Mouse (Mus musculus) urinary bladder, postnatal 25 days (tissue): ENCODE results near the gene Epb41.
A peak's percentile ranks its signal among the peaks of the same experiment; 100 is the strongest.

Experiments used
- DNase-seq: peaks from one replicate; pipeline ENCODE4 v3.0.0; 2022; ENCODE audit warnings: low spot score

The Epb41 gene

DNA sequence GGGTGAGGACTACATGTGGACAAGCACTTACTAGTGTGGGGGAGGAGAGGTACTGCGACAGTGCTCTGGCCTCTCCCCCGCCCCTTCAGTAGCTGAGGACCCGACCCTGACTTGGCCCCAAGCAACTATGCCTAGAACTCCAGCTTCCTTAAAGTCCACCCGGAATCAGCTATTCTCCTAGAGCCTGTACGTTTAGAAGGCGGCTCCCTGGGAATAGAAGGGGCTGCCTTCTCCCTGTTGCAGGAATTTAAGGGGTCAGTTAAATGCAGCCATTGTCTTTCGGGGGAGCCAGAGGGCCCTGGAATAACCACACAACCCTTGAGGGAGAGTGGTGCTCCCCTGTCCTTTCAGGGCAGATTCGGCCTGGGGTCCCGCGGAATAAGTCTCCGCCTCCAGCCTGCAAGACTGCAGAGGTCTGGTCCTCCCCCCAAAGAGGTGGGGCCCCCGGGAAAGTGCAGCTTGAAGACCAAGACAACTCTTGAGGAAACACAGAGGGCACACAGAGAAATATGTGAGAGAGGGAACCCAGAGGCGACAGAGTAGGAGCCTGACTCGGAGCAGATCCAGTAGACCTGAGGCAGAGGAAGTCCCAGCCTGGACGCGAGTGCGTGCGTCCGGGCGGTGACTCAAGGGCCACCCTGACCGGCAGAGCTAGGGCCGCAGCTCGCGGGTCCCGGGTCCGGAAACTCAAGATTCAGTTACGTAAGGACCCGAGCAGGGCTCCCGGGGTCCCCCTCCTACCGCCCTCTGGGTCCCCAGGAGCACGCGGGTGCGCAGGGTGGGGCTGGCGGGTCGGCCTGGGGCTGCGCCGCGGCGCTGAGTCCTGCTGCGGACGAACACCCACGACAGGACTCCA lies 816 bp downstream of the Epb41 start, which contains the start of gene Gm10300:
Gene Gm10300 (plus strand): TSS at position 621 of the 856 bp plus-strand sequence.
- peak; percentile 46 for DNase-seq

DNA sequence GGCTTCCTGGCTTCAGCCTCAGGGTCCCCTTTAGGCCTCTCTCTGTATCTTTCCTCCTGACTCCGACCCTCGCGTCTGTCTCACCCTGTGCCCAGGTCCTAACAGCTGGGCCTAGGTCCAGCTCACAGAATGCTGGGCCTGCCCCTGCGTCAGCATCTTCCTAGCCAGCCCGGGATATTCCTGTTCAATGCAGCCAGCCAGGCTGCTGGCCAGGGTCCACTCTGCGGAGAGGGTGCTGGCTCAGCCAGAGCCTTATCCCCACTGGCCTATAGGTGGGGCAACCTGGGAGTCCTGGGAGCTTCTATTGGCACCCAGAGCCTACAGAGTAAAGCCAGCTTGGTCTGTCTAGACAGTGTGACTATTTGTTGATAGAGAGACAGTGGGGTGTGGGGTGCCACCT lies 2.2 kb downstream of the Epb41 start:
- DNase-seq: no peak

DNA sequence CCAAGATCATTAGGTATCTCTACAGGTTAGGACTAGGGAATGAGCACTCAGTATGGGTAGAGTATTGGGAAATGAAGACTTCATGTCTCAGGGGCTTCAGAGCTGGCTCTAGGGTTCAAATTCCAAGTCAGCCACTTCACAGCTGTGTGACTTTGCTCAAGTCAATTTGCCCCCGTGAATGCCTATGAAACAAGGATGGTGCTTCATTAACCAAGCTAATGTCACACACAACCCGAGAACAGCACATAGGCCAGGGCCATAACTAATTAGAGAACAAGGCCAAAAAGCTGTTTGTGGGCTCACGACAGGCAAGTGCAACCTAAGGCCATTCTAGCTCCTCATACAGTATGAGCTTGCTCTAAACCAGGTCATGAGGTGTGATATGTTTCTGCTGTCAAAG lies 3.0 kb downstream of the Epb41 start:
- DNase-seq: no peak

DNA sequence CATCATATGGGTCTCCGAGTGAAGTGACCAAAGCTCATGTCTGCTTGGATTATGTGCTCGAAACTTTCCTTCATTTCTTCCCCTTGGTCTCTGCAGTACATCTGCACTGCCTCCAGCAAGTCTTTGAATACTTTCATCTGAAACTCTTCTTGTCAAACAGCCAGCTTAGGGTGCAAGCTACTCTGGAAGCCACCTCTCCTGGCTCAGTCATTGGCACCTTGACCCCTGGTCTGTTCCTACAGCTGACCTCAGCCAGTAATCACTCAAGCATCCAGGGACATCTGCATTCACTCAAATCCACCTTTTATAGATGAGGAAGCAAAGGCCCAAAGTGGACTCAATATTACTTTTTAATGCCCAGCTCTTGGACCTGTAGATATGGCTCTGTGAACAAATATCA lies 3.4 kb downstream of the Epb41 start:
- no peak for DNase-seq

DNA sequence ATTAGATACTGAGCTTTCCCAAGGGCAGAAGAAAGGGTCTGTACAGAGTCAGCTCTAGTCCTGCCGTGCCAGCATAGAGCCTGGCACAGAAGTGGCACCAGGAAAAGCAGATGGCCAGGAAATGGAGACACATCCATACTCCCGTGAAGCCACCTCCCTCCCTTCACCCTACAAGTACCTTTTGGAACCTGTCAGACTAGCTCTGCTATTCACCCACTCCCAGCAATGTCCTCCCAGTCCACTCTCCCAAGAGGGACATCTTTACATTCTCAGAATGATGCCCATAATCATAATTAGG lies 7.2 kb downstream of the Epb41 start:
- no peak for DNase-seq

DNA sequence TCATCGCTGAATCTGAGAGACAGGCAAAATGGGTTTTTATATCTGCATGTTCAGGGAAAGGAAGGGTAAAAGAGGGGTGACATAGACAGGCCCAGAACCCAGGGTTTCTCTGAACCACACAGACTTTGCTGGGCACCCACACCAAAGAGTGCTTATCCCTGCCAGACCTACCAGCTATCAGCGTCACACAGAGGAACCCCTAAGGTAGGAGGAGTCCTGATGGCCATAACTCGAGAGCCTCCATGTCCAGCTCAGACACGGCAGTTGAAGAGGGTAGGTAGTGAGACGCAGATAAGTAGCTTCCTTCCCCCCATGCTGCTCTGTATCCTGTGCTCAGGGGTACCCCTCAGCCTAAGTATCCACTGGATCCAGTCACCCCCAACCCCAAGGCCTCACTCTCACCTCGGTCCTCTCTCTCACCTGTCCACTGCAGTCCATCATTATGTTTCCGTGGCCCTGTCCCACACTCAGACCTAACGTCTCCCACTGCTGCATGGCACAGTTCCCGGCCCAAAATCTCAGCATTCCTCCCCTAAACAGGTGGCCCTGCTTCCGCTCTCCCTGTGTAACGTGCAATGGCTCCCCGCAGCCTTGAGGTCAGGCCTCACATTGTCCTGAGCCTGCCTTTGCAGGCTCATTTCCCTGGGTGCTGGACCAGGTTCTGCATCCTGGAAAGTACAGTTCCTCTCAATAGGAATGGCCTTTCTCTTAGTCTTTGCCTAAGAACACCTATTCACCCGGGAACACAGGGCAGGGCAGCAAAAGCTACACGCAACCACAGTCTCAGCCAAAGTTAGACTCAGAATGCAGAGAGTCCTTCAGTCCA lies 7.8 kb downstream of the Epb41 start:
- no peak for DNase-seq

DNA sequence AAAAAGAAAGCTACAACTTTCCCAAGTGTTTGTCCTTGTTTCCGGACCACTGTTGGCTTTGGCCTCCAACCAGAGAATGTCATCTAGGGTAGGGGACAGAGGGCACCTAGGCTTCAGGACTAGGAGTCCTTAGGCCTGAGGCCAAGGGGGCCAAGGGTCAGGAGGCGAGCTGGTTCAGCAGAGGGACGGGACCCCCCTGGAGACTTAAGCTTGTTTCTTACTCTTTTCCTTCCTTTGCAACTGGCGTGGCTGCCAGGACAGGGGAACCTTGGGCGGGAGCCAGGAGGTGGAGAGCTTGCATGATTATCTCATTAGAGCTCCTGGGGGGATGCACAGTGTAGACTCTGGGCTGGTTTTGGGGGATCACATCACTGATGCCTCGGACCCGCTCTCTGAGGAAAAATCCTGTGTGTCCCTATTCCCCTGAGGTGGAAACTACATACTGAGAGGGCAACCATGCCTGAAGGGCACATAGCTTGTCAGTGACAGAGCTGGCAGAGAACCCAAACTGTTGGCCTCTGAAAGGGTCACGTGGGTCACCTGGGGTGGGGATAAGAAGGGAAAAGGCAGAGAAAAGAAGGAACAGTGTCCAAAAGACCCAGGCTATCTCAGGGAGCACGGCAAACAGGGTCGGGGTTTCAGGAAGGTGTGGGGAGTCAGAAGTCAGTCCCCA lies 8.9 kb downstream of the Epb41 start:
- DNase-seq: no peak

DNA sequence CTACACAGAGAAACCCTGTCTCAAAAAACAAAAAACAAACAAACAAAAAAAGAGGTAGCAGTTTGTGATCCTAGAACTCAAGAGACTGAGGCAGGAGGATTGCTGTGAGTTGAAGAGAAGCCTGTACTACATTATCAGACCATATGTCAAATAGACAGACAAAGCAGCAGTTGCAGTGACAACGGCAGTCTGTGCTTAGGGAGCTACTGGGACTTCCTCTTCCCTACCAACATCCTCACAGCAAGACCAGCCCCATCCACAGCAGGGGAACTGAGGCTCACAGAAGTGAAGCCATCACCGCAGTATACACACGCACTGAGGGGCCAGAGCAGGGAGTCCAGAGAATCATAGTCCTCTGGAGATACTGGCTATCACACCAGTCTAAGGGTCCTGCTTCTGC lies 9.5 kb downstream of the Epb41 start:
- DNase-seq: no peak

DNA sequence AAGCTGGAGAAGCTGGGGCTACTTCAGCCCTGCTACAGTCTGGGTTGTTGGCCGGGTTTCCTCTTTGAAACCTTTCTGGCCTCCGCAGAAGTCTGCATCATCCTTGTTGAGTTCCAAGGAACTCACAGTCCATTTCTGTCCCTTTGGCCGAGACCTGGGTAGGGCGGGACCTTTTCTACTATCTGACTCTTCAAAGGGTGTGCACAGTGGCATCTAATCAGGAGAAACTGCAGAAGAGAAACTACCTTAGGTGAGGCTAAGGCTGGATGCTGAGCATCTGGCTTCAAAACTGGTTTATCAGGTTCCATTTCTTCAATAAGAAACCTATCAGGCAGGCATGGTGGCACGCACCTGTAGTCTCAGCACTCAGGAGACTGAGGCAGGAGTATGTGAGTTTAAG lies 10.6 kb downstream of the Epb41 start:
- DNase-seq: no peak

DNA sequence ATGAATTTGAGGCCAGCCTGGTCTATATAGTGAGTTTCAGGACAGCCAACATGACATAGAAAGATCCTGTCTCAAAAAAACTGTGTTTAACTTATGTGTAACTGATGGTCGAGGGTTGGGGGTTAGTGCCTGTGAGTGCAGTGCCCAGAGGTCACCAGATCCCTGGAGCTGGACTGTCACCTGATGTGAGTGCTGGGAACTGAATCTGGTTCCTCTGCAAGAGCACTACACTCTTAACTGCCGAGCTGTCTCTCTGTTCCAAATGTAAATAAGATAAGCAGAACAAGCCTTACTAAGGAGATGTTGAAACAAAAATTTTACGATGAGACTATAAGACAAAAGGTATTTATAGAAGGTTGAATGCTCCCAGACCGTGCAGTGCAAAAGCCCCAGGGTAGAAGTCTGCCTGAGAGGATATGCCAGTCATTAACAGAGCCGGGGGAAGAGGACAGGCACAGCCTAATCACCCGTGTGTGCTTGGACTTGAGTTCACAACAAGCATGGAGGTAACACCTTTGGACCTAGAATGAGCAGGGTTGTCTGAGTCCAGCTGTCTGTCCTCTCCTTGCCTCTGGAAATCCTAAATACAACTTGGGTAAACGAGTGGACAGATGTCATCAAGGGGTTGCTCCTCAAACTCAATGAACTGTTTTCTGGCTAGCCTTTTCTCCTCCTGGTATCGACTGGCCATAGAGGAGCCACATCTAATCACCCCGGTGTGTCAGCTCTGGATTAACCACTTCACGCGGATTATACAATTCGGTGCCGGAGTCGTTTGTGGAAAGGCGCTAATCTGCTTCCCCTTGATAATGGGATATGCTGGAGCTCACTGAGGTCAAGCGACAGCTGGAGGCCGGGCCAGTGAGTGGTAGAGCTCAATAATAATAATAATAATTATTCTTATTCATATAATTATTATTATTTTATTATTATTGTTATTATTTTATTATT lies 11.9 kb downstream of the Epb41 start:
- DNase-seq: no peak

DNA sequence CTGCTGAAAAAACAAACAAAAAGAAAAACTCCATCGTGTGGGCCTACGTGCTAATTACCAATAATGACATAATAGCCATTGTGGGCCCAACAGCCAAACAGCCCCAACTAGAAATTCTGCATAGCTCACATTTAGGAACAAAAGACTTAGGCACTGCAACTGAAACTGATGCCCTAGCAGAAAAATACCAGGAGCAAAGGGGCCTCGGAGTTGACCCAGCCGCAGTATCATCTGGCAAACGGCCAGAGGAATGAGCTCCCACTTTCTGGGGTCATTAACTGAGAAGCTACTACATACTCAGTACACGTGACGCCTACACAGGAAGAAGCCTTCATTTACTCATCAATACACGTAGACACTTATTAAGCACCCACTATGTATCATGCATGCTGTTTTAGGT lies 12.8 kb downstream of the Epb41 start:
- DNase-seq: no peak

DNA sequence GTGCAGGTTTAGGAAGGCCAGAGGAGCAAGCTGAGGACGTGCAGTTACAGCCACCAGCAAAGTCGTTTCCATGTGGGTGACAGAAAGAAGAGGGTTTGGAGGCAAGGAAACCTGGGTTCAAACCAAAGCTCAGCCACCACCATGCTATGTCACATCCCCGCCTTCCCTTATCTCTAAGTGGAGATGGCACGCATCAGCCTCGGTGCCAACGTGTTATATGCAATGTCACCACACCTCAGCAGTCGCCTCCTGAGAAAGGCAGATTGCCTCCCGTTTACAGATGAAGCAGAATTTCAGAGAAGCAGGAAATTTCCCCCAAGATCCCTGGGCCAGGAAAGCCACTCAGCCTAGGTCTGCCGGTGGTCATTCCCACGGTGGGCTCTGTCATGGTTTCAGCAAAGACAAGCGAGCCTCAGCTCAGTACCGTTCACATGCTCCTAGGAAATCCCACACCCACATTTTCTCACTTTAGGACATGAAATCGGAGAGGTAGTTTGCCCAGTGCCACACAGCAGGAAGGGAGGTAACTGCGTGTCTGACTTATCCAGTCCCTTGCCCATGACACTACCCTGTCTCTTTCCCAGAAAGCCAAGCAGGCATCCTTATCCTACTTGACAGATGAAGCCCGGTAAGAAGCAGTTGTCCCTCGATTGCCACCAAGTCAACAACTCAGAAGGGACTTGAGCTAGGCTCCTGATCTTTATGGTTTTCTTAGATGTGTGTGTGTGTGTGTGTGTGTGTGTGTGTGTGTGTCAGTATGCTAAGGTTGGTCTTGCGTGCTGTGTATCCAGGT lies 14.9 kb downstream of the Epb41 start:
- no peak for DNase-seq

DNA sequence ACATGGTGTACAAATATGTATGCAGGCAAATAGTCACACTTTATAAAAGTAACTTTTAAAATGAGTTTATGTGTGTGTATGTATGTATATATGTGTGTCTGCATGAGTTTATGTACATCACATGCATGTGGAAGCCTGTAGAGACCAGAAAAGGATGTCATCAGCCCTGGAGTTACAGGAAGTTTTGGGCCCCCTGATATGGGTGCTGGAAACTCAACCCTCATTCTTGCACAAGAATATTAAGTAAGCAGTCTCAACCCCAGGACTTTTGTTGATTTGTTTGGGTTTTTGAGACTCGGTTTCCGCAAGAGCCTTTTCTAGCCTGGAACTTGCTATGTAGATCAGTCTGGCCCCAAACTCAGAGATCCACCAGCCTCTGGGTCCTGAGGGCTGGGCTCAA lies 15.6 kb downstream of the Epb41 start:
- DNase-seq: no peak

DNA sequence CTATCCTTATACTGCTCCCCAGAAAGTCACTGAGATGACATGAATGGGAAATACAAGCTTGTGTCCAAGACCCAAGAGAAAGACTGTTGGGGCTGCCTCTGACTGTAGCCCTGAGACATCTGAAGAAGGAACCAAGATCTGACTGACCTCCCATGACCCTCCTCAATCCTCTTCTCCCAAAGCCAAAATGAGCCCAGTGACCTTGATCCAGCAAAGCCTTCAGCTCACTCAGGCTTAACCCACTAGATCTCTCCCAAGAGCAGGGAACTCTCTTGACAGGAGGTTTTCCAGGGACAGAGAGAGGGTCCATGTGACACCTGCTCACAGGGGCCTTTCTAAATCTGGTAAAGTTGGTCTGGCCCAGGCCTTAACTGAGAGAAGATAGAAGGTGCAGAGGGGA lies 17.8 kb downstream of the Epb41 start:
- DNase-seq: no peak

DNA sequence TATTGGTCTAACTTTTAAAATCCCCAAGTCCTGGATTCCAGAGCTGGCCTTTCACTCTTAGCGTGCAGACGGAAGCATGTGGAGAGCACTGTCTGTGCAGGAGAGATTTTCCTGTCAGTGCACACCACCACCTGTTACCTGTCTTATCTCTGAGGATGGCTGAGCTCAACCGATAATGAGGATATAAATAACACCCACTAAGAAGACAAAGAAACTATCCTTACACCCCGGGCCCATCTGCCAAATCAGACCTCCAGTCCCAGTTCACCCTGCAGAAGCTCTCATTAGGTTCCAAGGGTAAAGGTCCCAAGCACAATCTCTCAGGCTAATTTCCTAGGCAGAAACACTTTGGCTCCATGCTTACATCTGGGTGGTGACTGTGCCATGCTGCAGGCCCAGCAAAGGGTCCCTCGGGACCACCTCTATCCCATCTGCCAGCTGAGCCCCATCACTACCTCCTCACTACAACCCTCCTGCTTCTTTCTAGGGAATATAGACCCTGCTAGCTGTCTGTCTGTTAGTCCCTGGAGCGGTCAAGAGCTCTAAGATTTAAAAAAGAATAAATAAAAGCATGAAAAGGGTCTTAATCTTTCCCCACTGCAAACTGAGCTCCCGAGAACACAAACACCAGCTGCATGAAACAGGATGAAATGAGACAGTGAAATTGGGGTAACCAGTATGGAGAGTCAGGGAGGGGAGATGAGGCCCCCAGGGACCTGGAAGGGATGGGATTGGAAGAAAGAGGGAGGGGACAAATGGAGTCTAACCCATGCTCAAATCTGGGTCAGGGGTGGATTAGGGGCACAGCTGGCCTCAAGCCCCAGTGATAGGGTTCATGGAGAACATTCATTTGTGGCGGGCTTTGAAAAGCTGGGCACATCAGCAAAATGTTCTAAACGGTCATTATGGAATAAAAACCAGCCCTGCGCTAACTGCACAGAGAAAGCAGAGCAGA lies 23.5 kb downstream of the Epb41 start:
- no peak for DNase-seq

DNA sequence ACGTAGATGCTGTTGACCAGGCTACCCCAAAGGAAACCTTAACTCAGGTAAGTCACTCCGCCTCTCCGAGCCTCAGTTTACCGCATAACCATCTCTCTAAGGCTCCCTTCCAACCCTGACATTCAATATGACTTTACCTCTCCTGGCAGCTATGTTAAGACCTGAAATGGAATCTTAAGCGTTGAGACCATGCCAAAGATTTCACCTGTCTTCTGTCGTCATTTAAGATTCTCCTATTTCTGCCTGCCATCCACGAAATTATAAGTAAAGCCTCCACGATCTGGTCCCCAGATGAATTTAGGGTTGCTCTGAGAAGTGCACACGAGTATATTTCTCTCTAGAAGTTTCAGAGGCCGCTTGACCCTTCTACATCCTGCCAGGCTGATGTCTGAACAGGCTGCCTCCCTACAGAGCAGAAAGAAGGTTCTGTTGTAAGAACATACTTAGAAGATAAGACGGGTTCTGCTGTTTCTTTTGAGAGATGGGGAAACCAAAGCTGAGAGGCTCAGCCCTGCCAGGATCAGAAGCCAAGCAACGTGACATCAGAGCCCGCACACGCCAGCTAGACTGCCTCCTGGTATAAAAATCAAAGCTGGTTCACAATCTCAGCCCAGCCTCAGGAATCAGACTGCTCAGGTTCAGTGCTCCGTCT lies 25.4 kb downstream of the Epb41 start:
- no peak for DNase-seq

DNA sequence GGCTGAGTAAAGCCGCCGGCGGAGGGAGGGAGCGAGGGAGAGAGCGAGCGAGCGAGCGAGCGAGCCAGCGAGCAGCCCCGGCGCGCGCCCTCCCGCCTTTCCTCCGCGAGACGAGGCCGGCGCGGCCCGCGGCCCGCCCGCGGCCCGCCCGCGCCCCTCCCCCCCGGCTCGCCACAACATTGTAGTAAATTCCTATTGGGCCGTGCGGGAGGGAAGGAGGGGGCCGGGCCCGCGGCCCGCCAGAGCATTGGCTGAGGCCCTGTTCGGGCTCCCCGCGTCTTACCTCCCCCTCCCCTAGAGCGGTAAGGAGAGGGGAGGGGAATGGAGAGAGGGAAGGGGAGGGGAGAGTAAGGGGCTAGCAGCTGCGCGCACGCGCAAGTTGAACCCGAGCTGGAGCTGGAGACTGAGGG lies 26.1 kb downstream of the Epb41 start:
- DNase-seq: peak; percentile 78

DNA sequence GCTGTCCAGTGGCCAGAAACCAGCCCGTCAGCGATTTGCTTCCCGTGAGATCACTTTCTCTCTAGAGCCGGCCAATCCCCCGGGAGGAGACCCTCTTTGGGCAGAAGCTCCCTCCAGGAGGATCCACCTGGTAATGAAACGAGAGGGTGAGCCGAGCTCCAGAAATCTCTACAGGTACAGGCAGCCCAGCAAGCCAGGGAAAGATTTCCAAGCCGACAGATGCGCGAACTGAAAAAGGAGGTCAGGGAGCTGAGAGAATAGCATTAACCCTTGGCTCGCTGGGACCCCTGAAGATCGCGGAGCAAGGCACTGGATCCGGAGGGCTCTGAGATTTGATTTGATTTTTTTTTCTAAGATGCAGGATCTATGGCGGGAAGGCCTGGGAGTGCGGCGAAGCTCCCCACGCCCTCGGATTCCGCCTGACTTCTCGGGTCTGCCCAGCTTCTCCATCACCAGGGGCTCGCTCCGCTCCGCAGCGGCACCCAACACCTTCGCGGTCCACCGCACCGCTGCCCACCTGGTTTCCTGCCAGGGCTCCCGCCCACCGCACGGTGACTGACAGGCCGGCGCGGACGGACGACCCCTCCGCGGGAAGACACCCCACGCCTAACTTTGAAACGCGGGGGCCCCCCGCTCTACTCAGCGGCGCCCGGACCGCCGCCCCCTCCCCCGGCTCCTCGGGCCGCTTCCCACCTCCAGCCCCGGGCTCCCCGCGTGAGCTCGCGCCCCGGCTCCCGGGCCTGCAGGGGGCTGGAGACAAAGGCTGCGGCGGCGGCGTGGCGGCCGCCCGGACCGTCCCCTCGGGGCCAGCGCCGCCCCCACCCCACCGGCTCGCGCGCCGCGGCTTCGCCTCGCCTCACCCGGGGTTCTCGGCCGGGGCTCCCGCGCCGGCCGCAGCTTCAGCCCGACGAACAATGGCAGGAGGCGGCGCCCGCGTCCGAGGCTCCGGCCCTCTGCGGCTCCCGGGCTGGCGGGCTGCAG lies 26.8 kb downstream of the Epb41 start:
- DNase-seq: no peak
